Mouse (Mus musculus) liver, embryonic 16.5 days (tissue): ENCODE results near the gene Cps1. TPM values are rescaled to one million over a fixed set of nuclear protein-coding genes. Genes with fewer than 3 reads are reported as not detected.
A peak's percentile ranks its signal among the peaks of the same experiment; 100 is the strongest.

Experiments
- ATAC-seq: fragments of 200-750 bp; cut with Nextera tagmentation; 2 replicates; pipeline ENCODE4 v1.8.0; 2017; ENCODE audit warnings: low read depth, mild to moderate bottlenecking, moderate number of reproducible peaks, moderate library complexity
- H3K27ac ChIP-seq: fragments of 300-500 bp; sonication (generic); 2 replicates; pipeline ENCODE4 v1.5.1; 2014; ENCODE audit warnings: mild to moderate bottlenecking, low read length
- H3K27me3 ChIP-seq: fragments of 300-500 bp; sonication (generic); 2 replicates; pipeline ENCODE4 v1.6.1; 2014; ENCODE audit warnings: low read depth, low read length, mixed read lengths; ENCODE audit not compliant: control insufficient read depth, insufficient read depth
- H3K36me3 ChIP-seq: fragments of 300-500 bp; sonication (generic); 2 replicates; pipeline ENCODE4 v1.6.1; 2014; ENCODE audit warnings: mild to moderate bottlenecking; ENCODE audit not compliant: control insufficient read depth, insufficient read depth
- H3K4me1 ChIP-seq: fragments of 300-500 bp; sonication (generic); 2 replicates; pipeline ENCODE4 v1.6.1; 2014; ENCODE audit warnings: low read depth, low read length, mixed read lengths; ENCODE audit not compliant: control insufficient read depth
- H3K4me2 ChIP-seq: fragments of 300-500 bp; sonication (generic); 2 replicates; pipeline ENCODE4 v1.6.1; 2014; ENCODE audit warnings: low read depth, low read length, mixed read lengths
- H3K4me3 ChIP-seq: fragments of 300-500 bp; sonication (generic); 2 replicates; pipeline ENCODE4 v1.5.1; 2014; ENCODE audit warnings: low read depth, mild to moderate bottlenecking, low read length
- H3K9ac ChIP-seq: fragments of 300-500 bp; sonication (generic); 2 replicates; pipeline ENCODE4 v1.6.1; 2014; ENCODE audit warnings: low read depth, low read length
- H3K9me3 ChIP-seq: fragments of 300-500 bp; sonication (generic); replicated peaks from 2 replicates; pipeline ENCODE4 v1.6.1; 2016; ENCODE audit warnings: low read length; ENCODE audit not compliant: control insufficient read depth
- WGBS: fragments of 180-500 bp; shearing (Covaris S2); extraction: QIAGEN DNeasy Blood & Tissue Kit; methylation state at CpG from one replicate; pipeline ENCODE4 v1.1.7; 2014; ENCODE audit not compliant: insufficient replicate concordance; 5-methylcytosine and 5-hydroxymethylcytosine counted together
- polyA plus RNA-seq: library from polyadenylated mRNA; unstranded; fragments of >200 nt; fragmentation: Nextera tagmentation; extraction: Ambion mirVana; gene quantifications from 2 replicates; pipeline ENCODE4 v1.2.1, GENCODE M21; 2015

Cps1 gene
- polyA plus RNA-seq, result 45.2 and 64.7 TPM in 2 replicates

GRCm38 (mm10) chr1:67122797-67123196, at the start of gene Cps1:
Gene Cps1 (plus strand): TSS chr1:67123026.
- peak; percentile 59 for ATAC-seq
- Histone ChIP-seq H3K9ac (no peak within 1 kb of the TSS), H3K4me1 (no peaks in the 10 kb centered on the region), H3K36me3 (no peaks in the 10 kb centered on the region), H3K27ac (no peak within 1 kb of the TSS), H3K9me3 (no peaks in the 10 kb centered on the region), H3K4me2 (no peak within 1 kb of the TSS), H3K27me3 (no peaks in the 10 kb centered on the region), H3K4me3 (peak within 1 kb of the TSS; percentile 23; the same call in 1 of the 2 replicates)
- 59% methylated on average over 3 of the region's 3 CpGs for WGBS

- H3K9ac ChIP-seq, result no peak overlapping the region
- H3K36me3 ChIP-seq, result no peaks in the 10 kb centered on the region
- no peaks in the 10 kb centered on the region for H3K27me3 ChIP-seq
- H3K4me1 ChIP-seq, result no peaks in the 10 kb centered on the region; the same call in 1 of the 2 replicates
- WGBS, result 39% methylated on average over 2 of the region's 2 CpGs
- peak; percentile 91 for ATAC-seq
- H3K4me3 ChIP-seq, result no peak overlapping the region
- no peak overlapping the region for H3K4me2 ChIP-seq
- no peak overlapping the region; the same call in 1 of the 2 replicates for H3K27ac ChIP-seq
- H3K9me3 ChIP-seq, result no peaks in the 10 kb centered on the region
Measured at GRCm38 (mm10) chr1:67077739-67078138, 45.1 kb upstream of the Cps1 start.

- Histone ChIP-seq H3K27me3 (no peaks in the 10 kb centered on the region), H3K36me3 (no peaks in the 10 kb centered on the region), H3K4me3 (no peak overlapping the region), H3K4me2 (no peak overlapping the region), H3K4me1 (no peaks in the 10 kb centered on the region; the same call in 1 of the 2 replicates), H3K27ac (no peak overlapping the region), H3K9ac (no peak overlapping the region), H3K9me3 (no peaks in the 10 kb centered on the region)
- WGBS, result 51% methylated on average over 2 of the region's 2 CpGs
- no peak for ATAC-seq
Measured at GRCm38 (mm10) chr1:67078666-67079065, 44.2 kb upstream of the Cps1 start.

- Histone ChIP-seq H3K9me3 (no peaks in the 10 kb centered on the region), H3K4me3 (no peak overlapping the region), H3K36me3 (no peaks in the 10 kb centered on the region), H3K27ac (no peak overlapping the region), H3K4me2 (no peak overlapping the region), H3K27me3 (no peaks in the 10 kb centered on the region), H3K4me1 (no peaks in the 10 kb centered on the region; the same call in 1 of the 2 replicates), H3K9ac (no peak overlapping the region)
- WGBS, result 57% methylated on average over 7 of the region's 7 CpGs
- ATAC-seq, result no peak; the same call in 1 of the 2 replicates
Measured at GRCm38 (mm10) chr1:67079146-67079545, 43.7 kb upstream of the Cps1 start.

GRCm38 (mm10) chr1:67092473-67092872, 30.4 kb upstream of the Cps1 start:
- H3K9ac ChIP-seq, result no peak overlapping the region
- H3K27me3 ChIP-seq, result no peaks in the 10 kb centered on the region
- no peak overlapping the region for H3K4me2 ChIP-seq
- H3K4me3 ChIP-seq, result no peak overlapping the region
- H3K9me3 ChIP-seq, result no peaks in the 10 kb centered on the region
- no peaks in the 10 kb centered on the region for H3K36me3 ChIP-seq
- peak overlapping the region; percentile 14; the same call in 1 of the 2 replicates for H3K27ac ChIP-seq
- H3K4me1 ChIP-seq, result no peaks in the 10 kb centered on the region
- 33% methylated on average over 1 of the region's 1 CpGs for WGBS
- ATAC-seq, result peak; percentile 61; the same call in 1 of the 2 replicates

- Histone ChIP-seq H3K27me3 (no peaks in the 10 kb centered on the region), H3K4me3 (no peak overlapping the region), H3K27ac (no peak overlapping the region), H3K4me2 (no peak overlapping the region), H3K36me3 (no peaks in the 10 kb centered on the region), H3K9me3 (no peaks in the 10 kb centered on the region; the same call in 1 of the 2 replicates), H3K4me1 (no peaks in the 10 kb centered on the region), H3K9ac (no peak overlapping the region)
- WGBS, result 57% methylated on average over 1 of the region's 1 CpGs
- no peak for ATAC-seq
Measured at GRCm38 (mm10) chr1:67099215-67099614, 23.6 kb upstream of the Cps1 start.

GRCm38 (mm10) chr1:67103476-67104248, 19.2 kb upstream of the Cps1 start:
- ATAC-seq, result peak; percentile 94
- Histone ChIP-seq H3K4me1 (no peaks in the 10 kb centered on the region), H3K36me3 (no peaks in the 10 kb centered on the region), H3K27me3 (no peaks in the 10 kb centered on the region), H3K9ac (no peak overlapping the region), H3K4me3 (no peak overlapping the region), H3K27ac (peak overlapping the region; percentile 77), H3K4me2 (no peak overlapping the region), H3K9me3 (no peaks in the 10 kb centered on the region; the same call in 1 of the 2 replicates)
- WGBS, result 48% methylated on average over 12 of the region's 12 CpGs

GRCm38 (mm10) chr1:67111621-67112298, 11.1 kb upstream of the Cps1 start:
- no peak overlapping the region for H3K27ac ChIP-seq
- ATAC-seq, result no peak
- H3K9me3 ChIP-seq, result no peaks in the 10 kb centered on the region
- 61% methylated on average over 3 of the region's 3 CpGs for WGBS
- no peaks in the 10 kb centered on the region for H3K4me1 ChIP-seq
- no peak overlapping the region for H3K4me3 ChIP-seq
- no peak overlapping the region for H3K9ac ChIP-seq
- H3K27me3 ChIP-seq, result no peaks in the 10 kb centered on the region
- no peaks in the 10 kb centered on the region for H3K36me3 ChIP-seq
- no peak overlapping the region for H3K4me2 ChIP-seq
